Mouse (Mus musculus): Measurements from ENCODE around the gene Gcnt7.
A peak's percentile ranks its signal among the peaks of the same experiment; 100 is the strongest.

Gene Gcnt7

GRCm38 (mm10) chr2:172404239-172404638 is 54.2 kb downstream of the Gcnt7 start:
- peak; percentile 52 for DNase-seq (ENCODE audit: low read depth, low spot score)

GRCm38 (mm10) chr2:172401116-172401825 is 57.1 kb downstream of the Gcnt7 start:
- no peak for DNase-seq (ENCODE audit: low read depth, low spot score)
